Mouse (Mus musculus) brain, embryonic 14.5 days (tissue): ENCODE results near the gene Ulk3. TPM values are rescaled to one million over a fixed set of nuclear protein-coding genes. Genes with fewer than 3 reads are reported as not detected.
A peak's percentile ranks its signal among the peaks of the same experiment; 100 is the strongest.

Experiments used
- DNase-seq: peaks from one replicate; pipeline ENCODE4 v3.0.0-alpha.2; 2011; ENCODE audit warnings: low read depth
- CTCF ChIP-seq: fragments of 200-500 bp; IDR thresholded peaks from 2 replicates; pipeline ENCODE4 v1.5.1; 2012; ENCODE audit warnings: inconsistent platforms, mild to moderate bottlenecking, moderate library complexity, borderline replicate concordance; ENCODE audit not compliant: insufficient read depth, insufficient read length; ENCODE audit errors: extremely low read depth
- POLR2A ChIP-seq: fragments of 200-500 bp; IDR thresholded peaks from 2 replicates; pipeline ENCODE4 v1.6.1; 2012; ENCODE audit warnings: mild to moderate bottlenecking, inconsistent platforms, borderline replicate concordance; ENCODE audit not compliant: poor library complexity, insufficient read depth, insufficient read length, severe bottlenecking; ENCODE audit errors: extremely low read depth
- polyA plus RNA-seq: library from polyadenylated mRNA; depleted of rRNA; stranded (reverse); fragments of >200 nt; gene quantifications from 2 replicates; pipeline ENCODE4 v1.2.3, GENCODE M21; 2012; rRNA removed

Ulk3 gene
- polyA plus RNA-seq, 1 experiment = 42.1 TPM

DNA sequence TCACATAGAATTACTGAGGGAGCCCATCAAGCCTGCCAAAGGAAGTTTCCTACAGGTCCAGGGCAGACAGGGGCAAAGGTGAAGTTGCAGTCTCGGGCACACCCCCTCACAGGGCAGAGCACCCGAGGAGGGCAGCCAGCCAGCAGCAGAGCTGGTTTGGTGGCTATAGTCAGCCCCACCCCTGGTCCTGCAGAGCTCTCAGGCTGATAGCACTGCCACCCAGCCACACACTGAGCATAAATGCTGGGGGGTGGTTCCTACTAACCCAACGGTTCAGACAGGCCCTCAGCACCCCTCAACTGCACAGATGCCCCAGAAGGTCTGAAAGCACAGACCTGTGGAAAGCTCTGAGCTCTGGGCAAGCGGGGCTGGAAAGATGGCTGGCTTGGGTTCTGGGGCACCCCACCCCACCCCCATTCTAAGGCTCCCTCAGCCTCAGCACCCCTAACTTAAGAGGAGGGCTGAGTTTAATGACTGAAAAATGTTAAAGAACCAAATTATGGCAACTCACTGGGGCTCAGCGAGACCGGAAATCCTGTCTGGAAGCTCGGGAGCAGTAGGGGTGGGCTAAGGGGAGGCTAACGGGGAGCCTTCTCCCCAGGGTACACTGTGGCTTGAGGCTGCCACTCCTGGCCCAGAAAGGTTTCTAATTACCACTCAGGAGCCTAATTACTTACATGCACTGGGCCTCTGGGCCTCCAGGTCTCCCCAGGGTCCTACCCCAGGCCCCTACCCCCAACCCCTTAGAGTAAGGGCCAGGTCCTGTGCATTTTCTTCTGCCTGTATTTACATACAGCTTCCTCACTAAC lies 49.6 kb downstream of the Ulk3 start:
- no peak for TF ChIP-seq CTCF
- no peak for TF ChIP-seq POLR2A
- DNase-seq = no peak

DNA sequence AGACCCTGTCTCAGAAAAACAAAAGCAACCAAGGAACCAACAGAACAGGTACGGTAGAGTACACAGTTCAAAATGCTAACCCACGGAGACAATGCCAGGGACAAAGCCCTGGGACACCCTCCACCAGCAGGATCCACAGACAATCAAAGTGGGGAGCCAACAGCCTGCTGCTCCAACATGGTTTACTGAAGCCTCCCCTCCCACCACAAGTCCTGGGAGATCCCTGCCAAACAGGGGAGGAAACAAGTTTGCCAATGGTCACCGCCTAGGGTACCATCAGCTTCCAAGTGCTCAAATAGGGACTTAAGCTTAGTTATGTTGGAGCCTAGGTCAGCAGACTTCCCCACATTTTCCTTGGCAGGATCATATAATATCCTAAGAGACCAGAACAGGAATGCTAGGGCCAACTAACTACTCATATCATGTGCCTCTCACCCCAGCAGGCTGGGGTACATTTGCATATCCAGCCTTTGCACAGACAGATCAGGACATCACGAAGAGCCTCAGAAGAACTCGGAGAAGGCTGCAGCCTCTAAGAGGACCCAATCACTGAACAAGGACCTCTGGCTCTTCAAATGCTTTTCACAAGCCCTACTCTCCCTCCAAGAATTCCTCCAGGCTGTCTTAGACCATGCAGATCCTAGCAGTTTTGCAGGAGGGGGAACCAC lies 50.5 kb downstream of the Ulk3 start:
- no peak for DNase-seq

DNA sequence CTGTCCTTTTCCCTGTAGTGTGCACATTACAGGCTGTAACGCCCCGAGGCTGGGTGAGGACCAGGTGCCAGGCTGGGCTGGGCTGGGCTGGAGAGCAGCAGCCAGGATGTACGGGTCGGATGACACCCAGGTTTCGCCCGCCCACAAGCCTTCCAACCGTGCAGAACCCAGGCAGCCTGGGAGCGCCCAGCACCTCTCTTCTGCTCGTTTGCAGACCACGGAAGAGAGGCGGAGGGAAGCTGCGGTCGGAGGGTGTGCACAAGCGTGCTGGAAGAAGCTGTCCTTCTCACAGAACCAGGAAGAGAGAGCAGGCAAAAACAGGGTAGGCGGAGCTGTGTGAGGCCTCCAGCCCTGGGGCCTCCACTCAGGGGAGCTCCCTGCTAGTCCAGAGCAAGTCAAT lies 51.1 kb downstream of the Ulk3 start:
- no peak for DNase-seq
- TF ChIP-seq POLR2A (no peak), CTCF (no peak)

More for the DNA sequence above, 50.5 kb downstream of the Ulk3 start:
- TF ChIP-seq POLR2A (no peak), CTCF (no peak)

DNA sequence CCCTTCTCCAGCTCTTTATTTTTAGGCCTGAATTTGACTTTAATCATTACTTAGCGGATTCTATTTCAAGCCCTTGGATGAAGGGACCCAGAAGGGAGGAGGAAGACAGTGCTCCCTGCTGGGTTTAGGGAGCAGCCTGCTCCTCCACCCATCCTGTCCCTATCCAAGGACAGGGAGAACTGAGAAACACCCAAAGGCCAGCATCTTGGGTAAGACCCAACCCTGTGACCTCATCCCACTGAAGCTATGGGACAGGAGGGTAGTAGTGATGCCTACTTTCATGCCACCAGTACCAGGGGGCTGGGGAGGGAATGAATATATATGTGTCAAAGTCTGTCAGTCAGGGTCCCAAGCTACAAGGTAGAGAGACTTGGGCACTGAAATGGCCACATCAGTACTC lies 51.8 kb downstream of the Ulk3 start:
- no peak for DNase-seq
- no peak for TF ChIP-seq CTCF
- TF ChIP-seq POLR2A = no peak

DNA sequence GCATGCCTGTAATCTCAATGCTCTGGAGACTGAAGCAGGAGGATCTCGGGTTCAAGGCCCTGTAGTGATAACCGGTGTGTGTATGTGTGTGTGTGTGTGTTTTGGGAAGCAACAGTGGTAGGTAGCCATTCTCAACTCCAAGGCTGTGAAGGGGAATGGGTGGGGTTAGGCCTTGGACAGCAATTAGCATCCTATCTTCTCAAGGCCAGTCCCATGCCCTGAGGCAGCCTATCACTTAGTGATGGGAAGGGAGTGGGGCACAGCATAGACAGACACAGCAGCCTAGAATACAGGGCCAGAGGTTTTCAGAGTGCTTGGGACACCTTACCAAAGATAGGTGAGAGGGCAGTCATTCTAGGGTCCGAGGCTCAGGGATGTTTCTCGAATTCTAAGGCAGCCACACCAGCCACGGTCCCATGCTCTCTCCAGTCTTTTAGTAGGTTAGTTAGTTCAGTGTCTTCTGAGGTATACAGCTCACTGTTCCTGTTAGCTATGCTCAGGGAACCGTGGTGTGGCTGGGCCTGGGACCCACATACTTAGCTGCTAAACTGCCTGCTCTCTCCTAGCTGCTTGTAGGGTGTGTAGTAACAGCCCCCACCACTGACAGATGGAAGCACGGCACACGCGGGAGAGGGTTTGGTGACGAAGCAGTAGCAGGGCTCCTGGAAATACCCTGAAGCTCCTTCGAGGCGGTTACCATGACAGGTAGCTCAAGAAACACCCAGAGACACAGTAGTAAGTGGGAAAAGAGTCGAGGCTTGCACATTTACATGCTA lies 52.7 kb downstream of the Ulk3 start:
- DNase-seq = no peak
- TF ChIP-seq POLR2A (no peak), CTCF (no peak)

DNA sequence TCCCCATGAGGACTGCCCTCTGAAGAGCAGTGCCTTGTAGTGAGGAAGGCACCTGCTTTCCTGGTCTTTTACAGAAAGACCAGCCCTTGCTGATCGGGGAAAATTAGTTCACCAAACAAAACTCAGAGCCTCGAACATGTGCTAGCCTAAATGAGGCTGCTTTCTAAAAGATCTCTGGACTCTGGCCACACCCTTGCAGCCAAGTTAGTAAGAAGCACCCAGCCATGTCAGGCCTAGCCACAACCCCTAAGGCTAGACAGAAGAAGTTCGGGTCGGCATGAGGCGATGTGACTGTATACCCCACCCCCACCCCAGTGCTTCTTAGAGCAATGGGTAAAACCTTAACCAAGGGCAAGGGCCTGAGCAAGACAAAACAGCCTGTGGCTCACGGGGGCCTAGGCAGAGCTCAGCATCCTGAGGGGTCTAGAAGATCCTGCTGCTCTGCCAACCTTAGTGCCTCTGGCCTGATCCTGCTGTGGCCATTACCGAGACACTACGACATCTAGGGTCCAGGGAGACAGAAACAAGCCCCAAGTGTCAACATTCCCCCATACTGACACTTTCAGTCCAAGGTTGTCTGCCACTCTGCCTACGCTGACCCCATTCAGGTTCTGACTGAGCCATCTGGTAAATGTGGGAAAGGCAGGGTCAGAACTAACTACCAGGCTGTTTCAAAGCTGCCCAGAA lies 54.1 kb downstream of the Ulk3 start:
- no peak for DNase-seq
- TF ChIP-seq CTCF = no peak
- TF ChIP-seq POLR2A = no peak

DNA sequence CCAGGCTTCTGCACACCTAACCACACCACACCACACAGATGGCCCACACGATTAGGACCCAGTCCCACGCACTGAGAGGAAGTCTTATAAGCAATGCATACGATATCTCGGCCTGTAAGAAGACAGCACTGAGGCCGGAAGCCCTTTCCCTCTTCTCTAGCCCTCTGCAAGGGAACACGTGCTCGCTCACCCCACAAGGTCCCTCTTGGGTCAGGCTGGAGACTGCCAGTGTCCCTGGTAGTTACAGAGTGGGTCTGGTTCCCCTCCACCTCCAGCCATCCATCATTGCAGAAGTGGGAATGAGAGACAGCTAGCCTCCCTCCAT lies 54.6 kb downstream of the Ulk3 start:
- no peak for DNase-seq

DNA sequence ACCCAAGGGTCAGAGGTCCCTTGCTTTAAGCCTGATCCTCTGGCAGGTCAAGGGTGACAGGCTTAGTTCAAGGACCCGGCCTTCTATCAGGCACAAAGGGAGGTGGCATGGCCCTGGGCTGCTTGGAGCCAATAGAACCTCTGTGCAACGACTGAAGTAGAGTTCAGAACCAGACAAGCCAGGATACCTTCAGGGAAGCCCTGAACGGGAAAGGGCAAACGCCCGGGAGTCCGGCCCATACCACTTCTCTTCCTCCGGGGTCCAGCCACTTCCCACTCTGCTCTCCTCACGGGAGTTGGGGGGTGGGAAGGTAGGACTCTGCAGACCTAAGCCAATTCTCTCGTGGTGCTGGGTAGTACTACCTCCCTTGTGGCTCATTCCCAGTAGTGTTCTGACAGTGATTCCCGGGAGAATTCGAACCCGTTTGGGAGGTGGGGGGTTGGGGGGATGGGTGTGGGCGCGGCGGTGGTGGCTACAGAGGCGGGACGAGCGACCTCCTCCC lies 55.2 kb downstream of the Ulk3 start:
- peak; percentile 46 for DNase-seq
- no peak for TF ChIP-seq POLR2A
- TF ChIP-seq CTCF = no peak

More for the DNA sequence above, 54.6 kb downstream of the Ulk3 start:
- TF ChIP-seq POLR2A (no peak), CTCF (no peak)

DNA sequence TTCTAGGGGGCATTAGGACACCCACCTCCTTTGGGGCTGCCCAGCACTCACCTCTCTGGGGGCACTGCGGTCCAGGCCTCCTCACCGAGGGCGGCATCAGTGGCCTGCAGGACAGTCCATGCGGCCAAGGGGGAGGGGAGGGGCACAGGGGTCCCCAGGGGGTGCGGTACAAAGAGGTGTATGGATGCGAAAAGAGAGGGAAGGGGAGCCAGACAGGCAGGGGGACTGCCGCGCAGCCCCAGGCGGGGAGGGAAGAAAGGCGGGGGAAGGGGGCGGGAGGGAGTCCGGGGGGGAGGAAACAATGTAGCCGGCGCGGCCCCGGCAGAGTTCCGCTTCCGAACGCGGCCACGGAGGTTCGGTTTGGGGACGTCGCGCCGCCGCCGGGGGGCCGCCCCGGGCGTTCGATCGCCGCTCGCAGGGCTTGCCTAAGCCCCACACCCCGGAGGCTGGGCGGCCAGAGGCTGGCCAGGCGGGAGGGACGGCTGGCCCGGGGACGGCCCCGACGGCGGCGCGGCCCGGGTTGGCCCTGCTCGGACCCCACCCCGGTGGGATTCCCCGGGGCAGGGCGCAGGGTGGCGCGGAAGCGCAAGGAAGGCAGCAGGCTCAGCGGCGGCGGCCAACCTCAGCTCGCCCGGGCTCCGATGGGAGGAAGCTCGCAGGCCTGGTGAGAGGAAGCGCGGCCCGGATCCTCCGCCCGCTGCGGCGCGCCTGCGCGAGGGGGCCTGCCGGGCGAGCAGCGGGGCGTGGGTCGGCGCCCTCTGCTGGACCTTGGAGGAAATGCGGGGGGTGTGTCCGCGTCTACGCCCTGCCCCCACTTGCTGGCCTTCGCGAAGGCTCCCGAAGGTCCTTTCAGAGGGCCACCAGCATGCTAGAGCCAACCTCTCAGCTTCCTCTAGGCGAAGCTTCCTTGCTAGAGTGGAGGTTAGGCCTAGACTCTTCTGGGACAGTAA lies 56.0 kb downstream of the Ulk3 start:
- peak; percentile 96 for DNase-seq
- TF ChIP-seq CTCF = peak; percentile 95
- TF ChIP-seq POLR2A = peak; percentile 95

Other genes starting within 250 kb of the Ulk3 start
- gene Ppcdc, start 149.3 kb upstream of the Ulk3 start, polyA plus RNA-seq = 17.9 and 21.1 TPM in 2 replicates
- gene Scamp5, start 121.4 kb upstream of the Ulk3 start, polyA plus RNA-seq = 222 and 241 TPM in 2 replicates
- gene Rpp25, start 85.4 kb upstream of the Ulk3 start, polyA plus RNA-seq = 8.2 and 12.1 TPM in 2 replicates
- 320 and 341 TPM in 2 replicates for gene Cox5a, start 68.2 kb upstream of the Ulk3 start, polyA plus RNA-seq
- gene Fam219b, start 51.9 kb upstream of the Ulk3 start, polyA plus RNA-seq = 12.1 and 12.2 TPM in 2 replicates
- 71.2 and 73.3 TPM in 2 replicates for gene Mpi, start 36.7 kb upstream of the Ulk3 start, polyA plus RNA-seq
- gene Scamp2, start 28.5 kb upstream of the Ulk3 start, polyA plus RNA-seq = 65.2 and 89.4 TPM in 2 replicates
- gene Cplx3, start 16.8 kb downstream of the Ulk3 start, polyA plus RNA-seq = 0.29 and 0.49 TPM in 2 replicates
- 0.04 and 0.12 TPM in 2 replicates for gene Lman1l, start 31.3 kb downstream of the Ulk3 start, polyA plus RNA-seq
- gene Csk, start 64.2 kb downstream of the Ulk3 start, polyA plus RNA-seq = 84.6 and 138 TPM in 2 replicates
- gene Cyp1a2, start 94.3 kb downstream of the Ulk3 start, polyA plus RNA-seq = not detected in 2 replicates
- gene Cyp1a1, start 98.5 kb downstream of the Ulk3 start, polyA plus RNA-seq = 0.13 and 0.14 TPM in 2 replicates
- gene Edc3, start 119.1 kb downstream of the Ulk3 start, polyA plus RNA-seq = 24.1 and 27.0 TPM in 2 replicates
- gene Clk3, start 176.4 kb downstream of the Ulk3 start, polyA plus RNA-seq = 153 and 188 TPM in 2 replicates
- 15.4 and 16.6 TPM in 2 replicates for gene Arid3b, start 247.3 kb downstream of the Ulk3 start, polyA plus RNA-seq